Mouse (Mus musculus): ENCODE results near the gene Chmp6.

Chmp6 gene

DNA sequence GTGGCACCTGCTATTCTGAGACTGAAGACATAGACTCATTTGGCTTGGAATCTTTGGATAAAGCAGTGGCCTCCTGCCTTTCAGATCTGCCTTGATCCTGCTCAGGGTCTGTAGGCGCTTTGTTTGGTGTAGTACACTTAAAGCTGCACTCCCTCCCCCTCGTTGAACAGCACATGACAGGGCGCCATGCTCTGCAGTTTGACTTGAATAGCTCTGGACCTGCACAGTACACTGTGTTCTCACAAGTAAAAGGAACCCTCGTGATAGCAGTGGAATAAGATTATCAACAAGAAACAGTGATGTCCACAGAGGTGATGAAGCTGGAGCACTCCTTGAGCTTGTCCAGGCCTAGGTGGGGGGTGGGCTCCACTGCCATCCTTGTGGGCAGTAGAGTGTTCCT is 46.5 kb downstream of the Chmp6 start:
- no peak for DNase-seq (ENCODE audit: low spot score)

DNA sequence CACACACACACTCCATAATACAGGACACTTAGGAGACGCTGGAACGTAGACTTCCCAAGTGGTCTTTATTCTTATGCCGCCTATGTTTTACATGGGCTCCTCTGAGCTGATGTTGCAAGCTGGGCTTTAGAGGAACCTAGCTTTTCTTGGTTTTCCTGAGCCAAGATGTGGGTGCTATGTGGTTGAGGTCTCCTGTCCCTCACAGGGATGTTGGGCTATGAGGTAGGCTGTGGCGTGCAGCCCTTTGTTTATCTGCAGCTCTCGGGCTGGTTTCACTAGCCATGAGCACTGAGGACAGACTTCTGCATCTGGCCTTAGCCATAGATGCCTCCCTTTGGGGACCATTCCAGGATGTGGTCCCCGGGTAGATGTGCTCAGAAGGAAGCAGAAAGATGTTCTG is 47.4 kb downstream of the Chmp6 start:
- no peak for DNase-seq (ENCODE audit: low spot score)

DNA sequence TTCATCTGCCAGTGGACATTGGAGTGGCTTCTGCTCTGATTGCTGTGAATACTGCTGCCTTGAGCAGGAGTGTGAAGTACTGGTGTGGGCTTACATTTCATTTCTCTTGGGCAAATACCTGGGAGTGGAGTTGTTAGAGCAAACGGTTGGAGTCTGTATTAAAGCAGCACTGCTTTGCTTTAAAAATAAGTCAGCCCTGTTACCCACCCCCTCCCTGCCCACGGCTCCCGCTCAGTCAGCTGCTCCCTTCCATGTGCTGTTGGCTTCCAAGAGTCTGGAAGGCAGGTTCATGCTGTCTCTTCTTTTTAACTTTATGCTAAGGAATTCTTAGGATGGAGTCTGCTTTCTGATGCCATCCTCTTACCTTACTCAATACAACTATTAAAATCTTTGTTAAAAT is 48.3 kb downstream of the Chmp6 start:
- no peak for DNase-seq (ENCODE audit: low spot score)

DNA sequence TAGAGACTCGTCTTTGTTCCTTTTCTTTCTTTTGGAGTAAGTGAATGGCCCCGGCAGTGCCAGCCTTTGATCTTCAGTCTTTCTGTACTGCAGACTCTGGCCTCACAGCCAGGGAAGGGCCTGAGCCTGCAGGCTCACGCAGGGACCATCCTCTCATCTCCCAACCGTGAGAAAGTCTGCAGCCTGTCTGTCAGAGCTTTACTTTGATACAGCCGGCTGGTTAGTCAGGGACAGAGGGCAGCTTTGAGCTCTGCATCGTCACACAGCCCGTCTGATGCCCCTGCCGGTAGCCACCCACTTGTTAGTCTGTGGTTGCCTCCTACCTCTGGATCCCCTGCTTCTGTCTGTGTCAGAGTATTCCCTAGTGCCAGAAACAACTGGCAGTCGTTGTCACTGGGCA is 51.8 kb downstream of the Chmp6 start:
- no peak for DNase-seq (ENCODE audit: low spot score)

DNA sequence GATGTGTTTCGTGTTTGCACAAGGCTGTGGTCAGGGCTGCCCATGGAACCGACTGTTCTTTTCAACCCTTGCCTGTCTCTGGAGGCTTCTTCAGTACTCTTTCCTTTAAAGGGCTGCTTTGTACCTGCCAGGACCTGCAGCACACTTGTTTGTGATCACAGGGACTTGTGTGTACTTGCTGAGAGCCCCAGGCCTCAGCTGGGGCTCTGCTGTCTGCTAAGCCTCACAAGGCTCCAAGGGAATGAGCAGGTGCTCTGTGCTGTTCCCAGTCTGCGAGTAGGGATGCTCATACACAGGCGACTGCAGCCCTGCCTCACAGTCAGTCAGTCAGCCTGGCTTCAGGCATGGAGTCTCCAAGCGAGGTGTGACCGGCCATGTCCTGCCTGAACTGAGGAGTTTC is 53.1 kb downstream of the Chmp6 start:
- DNase-seq (ENCODE audit: low spot score) = no peak

DNA sequence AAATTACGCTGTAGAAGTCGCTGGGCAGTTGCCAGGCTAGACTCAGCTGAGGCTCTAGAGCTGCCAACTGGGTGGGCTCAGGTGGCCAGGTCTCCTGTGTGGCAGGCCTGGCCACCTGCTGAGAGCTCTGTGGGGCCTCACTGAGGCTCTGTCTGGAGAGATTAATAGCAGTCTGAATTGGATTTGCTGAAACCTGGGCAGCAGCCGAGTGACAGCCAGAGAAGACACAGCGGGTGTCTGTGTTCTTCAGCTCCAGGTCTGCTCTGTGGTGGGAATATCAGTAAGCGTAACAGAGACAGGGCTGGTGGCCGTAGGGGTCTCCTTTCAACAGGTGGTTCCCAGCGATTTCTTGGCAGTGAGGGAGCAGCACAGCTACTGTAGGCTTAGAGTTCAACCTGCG is 54.2 kb downstream of the Chmp6 start:
- no peak for DNase-seq (ENCODE audit: low spot score)

DNA sequence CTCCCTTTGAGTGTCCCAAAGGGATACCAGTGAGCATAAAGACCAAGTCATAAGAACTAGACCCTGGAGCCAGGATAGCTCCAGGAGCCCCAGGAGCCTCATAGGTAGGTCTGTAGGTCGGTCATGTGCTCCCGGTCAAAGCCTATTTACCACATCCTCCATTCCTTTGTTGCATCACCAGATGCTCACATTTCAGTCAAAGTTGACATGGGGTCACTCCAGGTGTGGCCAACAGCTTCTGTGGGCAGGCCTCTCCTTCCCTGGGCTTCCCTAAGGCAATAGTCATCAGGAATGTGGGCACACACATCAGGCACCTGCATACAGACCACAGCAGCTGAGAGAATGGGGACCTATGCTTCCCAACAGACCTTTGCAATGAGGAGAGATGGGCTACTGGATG is 54.7 kb downstream of the Chmp6 start:
- DNase-seq (ENCODE audit: low spot score) = no peak
